Mouse (Mus musculus) frontal cortex, postnatal 10 days (tissue): ENCODE measurements around the gene Usp8.

ENCODE experiments used
- DNase-seq, 2 experiments: peaks; one replicate each; pipeline ENCODE4 v3.0.0; 2022; ENCODE audit warnings: low spot score in 2 of 2, mixed read lengths in 1 of 2

Gene Usp8

DNA sequence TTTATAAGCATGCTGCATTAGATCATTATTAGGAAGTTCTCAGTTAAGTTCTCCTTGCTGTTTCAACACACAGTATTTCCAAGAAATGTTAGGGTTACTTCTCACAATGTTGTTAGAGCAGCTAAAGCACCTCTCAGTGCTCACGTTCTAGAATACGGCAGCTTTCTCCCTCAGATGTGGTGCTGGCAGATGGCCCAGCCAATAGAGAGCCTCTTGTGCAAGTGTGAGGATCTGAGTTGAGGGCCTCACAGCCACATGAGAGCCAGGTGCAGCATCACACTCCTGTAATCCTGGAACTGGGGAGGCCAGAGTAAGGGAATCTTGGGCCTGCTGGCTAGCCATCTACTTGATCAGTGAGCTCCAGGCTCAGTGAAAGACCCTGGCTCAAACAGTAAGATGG is 33.2 kb downstream of the Usp8 start:
- no peak for DNase-seq

DNA sequence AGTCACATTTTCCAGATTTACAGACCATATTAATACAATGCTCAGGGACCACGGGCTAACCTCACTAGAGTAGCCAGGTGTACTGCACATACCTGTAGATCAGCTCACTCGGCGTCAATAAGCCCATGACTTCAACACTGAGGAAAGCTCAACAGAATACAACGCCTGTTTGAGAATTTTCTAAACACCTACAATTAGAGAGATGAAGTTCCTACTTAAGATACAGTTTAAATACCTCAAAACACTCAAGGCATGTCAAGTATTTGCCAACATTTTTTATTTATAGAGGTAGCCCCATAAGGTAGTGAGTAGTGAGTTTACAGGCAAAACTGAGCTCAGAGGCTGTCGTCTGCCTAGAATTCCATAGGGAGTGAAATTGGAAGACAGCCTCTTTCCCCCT is 36.3 kb downstream of the Usp8 start:
- no peak for DNase-seq

DNA sequence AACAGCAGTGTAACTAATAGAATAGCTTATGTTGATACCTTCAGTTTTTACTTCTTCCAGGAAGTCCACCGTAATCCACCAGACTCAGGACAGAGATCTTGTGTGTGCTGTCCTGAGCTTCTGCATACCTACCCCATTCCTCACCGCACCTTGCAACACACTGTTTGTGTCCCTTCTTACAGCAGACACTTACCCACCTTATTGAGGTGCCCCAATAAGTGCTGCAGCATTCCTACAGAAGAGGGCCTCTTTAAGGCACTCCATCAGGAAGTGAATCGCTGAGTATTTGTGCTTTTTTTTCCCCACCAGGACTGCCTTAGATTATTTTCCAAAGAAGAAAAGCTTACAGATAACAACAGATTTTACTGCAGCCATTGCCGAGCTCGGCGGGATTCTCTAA is 48.5 kb downstream of the Usp8 start:
- DNase-seq = no peak

DNA sequence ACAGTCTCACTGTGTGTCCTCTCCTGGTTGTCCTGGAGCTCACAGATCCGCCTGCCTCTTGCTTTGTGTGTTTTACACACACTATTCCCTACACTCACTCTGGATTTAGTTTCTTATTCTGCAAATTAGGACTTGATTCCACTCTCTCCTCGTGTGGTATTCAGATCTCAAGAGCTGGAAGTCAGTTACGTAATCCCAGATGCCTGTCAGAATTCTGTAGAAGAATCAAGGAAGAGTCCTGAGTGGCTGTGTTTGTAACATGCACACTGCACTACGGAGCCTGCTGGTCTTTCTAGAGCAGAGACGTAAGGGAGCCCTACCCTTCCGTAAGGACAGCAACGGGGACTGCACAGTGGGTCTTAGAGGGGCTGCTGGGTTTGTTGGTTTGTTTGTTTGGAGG is 52.2 kb downstream of the Usp8 start:
- no peak for DNase-seq

DNA sequence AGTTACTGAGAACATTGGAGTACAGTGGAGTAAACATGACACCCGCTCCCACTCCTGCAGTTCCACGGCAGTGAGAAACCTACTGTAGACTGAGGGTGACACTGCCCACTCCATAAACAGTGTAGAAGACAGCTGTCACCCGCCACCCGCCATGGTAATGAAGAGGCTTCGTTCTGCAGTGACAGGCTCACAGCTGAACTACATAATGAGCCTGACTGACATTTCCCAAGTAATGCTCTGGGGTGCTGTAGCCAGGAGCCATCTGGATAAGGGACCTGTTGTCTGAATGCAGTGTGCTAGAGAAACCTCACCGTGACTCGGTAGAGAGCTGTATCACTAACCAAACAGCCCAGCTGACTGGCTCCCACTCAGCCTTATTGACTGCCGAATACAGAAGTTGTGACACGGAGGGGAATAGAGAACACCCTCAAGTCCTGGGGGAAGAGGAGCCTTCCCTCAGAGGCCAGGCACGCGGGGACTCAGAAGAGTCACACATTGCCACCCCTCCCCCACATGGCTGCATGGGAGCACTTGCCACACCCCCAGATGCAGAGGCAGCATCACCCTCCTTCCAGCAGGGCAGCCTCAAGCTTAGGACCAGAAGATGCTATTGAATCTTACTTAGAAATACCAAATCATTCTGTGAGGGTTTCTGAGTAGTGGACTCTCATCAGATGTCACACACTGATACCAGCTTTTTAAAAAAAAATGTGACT is 58.9 kb downstream of the Usp8 start:
- DNase-seq = no peak

DNA sequence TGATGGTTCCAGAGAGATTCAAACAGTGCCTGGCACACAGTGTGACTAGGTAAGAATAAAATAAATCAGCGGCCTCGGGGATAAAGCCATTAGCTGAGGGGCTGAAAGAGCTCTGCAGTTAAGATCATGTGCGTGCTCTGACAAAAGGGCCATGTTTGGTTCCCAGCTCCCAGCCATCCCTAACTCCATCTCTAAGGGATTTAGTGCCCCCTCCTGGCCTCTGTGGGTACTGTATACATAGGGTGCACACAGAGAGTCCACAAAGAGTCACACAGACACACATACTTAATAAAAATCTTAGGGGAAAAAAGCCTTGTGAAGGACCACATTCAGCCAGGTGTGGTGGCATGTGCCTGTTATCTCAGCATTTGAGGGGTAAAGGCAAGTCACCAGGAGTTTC is 60.5 kb downstream of the Usp8 start:
- DNase-seq = no peak

DNA sequence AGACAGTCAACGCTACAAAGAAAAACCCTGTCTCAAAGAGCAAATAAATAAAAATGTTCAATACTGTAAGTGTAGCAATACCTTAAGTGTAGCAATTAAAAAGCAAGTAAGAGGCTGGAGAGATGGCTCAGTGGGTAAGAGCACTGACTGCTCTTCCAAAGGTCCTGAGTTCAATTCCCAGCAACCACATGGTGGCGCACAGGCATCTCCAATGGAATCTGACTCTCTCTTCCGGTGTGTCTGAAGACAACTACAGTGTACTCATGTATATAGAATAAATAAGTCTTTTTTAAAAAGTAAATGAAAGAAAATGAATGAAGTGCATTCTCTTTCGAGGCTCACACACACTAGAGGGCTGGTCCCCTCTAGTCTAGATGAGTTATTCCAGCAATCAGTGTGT is 61.1 kb downstream of the Usp8 start:
- no peak for DNase-seq

DNA sequence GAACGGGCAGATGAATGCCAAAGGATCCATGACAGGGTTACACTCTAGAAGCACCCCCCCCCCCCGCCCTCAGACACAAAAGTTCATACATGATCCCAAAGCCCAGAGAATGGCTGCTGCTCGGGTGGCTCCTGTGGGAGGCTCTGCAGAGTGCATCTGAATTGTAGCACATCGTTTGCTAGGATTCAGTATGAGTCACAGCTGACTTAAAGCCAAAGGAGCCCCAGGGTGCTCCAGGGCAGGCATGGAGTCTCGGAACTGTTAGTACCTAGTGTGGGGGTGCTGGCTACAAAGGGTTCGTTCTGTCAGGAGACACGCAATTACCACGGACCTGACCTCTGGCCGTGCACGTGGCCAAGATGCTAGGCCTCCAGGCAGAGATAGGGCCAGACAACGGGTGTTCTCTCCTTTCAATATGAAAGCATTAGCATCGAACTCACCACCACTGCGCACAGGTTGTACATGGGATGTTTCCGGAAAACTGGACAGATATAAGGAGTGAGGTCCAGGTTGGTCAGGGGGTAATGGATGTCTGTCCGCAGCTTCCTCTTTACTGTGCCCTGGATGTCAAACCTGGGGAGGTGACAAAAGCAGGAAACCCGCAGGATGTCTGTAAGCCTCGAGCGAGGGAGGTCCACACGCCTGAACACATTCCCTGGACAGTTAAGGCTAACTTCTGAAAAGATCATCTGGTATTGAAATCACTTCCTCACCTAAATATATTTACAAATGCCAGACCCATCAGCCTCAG is 62.5 kb downstream of the Usp8 start:
- DNase-seq = no peak

DNA sequence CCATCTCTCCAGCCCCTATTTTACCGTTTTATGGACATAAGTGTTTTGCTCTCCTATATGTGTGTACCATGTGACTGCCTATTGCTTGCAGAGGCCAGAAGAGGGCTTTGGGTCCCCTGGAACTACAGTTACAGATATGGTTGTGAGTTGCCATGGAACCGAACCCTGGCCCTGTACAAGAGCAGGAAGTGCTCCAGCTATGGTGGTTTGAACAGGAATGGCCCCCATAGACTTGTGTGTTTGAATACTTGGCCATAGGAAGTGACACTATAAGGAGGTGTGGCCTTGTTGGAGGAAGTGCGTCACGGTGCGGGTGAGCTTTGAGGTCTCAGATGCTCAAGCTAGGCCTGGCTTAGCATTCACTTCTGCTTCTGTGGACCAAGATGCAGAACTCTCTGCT is 65.1 kb downstream of the Usp8 start:
- DNase-seq = no peak

DNA sequence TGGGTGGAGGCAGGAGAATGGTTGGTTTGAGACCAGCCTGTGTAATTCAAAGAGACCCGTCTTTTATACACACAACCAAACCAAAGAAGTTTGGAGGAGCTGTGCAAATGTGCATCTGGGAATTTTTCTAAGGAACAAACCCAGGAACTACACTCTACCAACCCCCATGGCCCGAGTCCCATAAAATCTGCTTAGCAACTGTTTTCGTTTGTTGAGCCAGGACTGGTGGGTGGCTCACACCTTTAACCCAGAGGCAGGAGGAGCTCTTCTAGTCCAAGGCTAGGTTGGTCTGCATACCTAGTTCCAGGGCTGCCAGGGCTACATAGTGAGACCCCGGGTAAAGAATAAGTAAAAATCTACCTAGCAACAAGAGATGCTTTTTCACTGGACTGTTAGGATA is 68.8 kb downstream of the Usp8 start:
- no peak for DNase-seq

DNA sequence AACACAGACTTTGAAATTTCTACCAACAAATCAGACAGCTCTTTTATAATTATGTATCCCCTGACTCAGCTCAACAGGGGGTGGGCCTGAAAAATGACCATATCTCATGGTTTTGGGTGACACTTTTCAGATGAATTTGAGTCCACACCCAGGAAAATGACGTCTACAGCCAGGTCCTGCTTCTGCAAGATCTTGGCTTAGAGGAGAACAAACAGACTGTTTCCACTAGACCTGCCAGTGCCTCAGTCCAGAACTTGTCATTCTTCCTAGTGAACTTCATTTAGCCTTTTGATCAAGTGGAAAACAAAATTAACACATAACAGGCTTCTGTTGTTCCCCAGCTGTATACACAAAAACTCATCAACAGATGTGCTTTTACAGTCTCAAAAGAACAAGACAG is 69.3 kb downstream of the Usp8 start:
- DNase-seq = no peak

DNA sequence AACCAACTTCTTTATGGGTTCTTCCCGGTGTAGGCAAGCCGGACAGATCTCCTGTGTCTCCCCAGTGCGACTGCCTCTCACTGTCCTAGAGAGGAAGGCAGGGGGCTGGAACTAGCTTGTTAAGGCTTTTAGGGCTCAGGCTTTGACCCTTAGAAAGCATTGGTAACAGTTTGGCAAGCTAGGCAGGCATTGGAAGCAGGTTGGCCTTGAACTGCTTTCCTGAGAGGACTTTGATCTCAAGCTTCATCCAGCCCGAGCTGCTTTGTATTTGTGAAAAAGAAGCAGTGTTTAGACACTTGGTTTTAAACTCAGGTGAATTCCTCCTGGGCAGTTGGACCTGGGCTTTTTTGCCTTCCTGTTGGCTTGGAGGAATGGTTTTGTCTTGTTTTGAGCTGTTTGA is 71.7 kb downstream of the Usp8 start:
- DNase-seq = no peak

DNA sequence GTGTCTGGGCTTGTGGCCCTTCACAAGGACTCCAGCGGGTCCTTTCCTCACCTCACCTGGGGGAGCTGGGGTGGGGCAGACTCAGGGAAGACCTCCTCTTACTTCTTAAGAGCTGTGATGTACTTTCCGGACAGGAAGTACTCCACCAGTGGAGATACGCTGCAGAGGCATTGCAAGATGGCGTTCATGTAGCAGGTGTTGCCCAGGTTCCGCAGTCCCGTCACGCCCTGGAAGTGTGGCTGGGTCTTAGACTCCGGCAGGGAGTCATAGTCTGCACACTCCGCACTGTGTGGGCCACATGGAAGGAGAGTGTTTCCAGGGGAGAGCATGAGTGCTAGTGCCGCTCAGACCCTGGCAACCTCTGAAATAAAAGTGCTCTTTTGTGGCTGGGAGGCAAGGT is 73.2 kb downstream of the Usp8 start:
- DNase-seq = no peak

DNA sequence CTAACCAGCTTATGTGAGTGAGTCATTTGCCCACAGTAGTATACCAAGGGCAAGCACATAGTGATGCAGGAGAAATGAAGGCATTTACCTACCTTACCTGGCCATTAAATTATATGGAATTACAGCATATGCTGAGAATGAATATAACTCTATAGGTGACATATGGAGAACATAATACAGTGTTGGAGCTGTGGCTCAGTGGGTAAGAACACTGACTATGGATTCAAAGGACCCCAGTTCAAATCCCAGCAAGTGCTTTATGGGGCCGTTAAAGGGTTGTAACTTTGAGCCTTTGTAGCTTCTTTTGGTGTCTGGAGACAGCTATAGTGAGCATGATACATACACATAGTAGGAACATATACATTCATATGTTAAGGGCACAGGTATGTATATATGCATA is 74.3 kb downstream of the Usp8 start:
- DNase-seq = no peak

DNA sequence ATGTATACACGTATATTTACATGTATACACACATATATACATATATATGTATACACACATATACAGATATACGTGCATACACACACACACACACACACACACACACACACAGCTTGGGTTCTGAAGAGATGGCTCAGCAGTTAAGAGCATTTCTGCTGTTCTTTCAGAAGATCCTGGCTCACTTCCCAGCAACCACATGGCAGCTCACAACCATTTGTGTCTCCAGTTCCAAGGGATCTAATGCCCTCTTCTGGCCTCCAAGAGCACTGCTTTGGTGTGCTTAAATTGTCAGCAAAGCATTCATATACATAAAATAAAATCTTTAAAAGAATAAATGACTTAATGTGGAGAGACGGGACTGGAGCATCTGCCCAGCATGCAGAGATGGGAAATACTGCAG is 75.3 kb downstream of the Usp8 start:
- peak; percentile 49 to 54 for DNase-seq

DNA sequence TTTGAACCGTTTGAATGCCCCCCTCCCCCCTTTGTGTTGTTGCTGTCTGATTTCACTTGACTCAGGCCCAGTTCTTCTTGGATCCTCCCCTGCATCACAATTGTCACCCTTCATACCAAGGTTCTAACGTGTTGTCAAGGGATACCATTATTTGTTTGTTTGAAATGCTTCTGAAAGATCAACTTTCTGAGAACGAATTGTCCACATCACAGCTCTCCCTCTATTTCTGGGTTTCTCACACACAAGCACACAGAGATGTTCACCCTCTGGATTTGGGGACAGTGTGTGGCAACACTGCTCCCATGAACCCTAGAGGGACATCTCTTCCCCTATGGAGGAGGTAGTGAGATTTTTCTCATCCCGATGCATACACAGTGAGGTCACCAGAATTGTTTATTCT is 76.2 kb downstream of the Usp8 start, which contains the start of gene Usp50:
Usp50 (minus strand) TSS at position 101 of the 400 bp plus-strand sequence.
- DNase-seq = no peak

DNA sequence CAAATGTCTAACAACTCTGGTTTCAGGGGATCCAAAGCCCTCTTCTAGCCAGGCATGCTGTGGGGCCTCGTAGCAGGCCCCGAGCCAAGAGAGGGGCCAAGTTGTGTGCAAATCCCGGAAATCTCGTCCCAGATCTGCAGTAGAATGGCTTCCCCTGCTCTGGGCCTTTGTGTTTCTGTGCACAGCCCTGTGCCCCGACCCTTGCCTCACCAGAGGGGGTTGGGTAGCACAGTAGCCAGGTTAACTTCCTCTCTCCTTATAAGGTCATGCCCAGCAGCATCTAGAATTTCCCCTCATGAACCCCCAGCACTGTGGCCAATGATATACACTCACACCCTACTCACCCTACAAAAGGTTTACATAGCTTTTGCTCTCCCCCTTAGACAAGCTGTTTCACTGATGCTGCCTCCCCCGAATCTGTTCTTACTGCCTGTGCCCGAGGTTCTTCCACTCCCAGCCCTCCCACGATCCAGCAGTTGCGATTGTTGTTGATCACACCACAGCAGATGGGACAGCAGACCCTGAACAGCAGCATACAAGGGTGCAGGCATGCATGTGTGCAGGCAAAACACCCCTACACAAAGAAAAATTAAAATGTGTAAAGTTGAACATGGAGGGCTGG is 80.7 kb downstream of the Usp8 start:
- no peak for DNase-seq

DNA sequence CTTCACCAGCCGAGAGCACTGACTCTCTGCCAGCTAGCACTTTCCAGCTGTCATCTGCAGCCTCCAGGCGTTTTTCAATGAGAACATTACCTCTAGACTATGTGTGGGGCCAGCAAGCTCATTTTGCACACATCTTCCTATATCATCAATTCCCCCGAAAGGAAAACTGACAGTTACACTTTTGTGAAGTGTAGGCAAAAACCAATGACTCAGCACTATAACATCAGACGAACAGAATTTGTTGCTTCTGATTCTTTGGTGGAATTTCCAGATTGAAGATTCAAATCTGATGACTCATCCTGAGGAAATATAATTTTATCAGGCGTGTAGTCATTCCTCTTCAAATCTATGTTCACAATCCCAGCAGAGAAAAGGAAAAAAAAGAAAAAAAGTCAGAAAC is 85.5 kb downstream of the Usp8 start:
- DNase-seq = no peak

DNA sequence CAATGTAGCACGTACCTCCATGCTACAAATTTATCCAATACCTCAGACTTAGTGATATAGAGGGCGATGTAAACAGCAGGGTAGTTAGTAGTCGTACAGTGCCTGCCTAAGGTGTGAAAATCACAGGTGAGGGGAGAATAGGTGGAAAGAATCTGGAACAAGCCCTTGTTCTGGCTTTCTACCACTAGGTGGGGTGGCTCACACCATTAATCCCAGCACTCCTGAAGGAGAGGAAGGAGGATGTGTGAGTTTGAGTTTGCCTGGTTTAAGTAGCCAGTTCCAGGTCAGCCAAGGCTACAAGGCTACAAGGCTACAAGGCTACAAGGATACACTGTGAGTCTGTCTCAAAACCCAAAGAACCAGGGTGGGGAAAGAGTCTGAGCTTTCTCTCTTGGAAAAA is 88.6 kb downstream of the Usp8 start:
- no peak for DNase-seq

DNA sequence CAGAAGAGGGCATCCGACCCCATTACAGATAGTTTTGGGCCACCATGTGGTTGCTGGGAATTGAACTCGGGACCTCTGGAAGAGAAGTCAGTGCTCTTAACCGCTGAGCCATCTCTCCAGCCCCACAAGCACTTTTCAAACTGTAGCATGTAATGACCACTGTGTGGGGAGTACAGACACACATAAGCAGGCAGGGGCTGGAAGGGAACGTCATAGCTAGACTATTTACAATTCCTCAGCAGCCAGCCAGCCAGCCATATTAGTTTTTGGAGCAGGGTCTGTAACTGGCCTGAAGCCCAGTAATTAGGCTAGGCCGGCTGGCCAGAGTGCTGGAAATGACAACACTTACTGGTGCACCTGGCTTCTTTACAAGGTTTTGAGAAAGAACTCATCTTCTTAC is 91.3 kb downstream of the Usp8 start:
- no peak for DNase-seq

DNA sequence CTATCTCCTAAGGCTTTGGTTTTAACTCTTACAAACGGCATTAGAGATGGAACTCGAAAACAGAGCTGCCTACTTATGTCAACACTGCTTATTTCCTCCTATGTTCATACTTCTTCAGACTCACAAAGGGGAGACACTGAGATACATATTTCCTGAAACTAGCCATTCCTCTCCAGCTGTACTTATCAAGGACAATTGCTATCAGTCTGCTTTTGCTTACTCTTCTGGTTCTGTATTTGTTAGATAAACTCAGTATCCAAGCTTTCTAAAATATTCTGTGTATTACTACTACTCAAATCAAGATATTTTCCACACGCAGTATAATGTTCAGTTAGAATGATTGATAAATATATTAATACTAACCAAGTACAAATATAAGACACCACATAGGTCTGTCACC is 94.9 kb downstream of the Usp8 start:
- DNase-seq = no peak
